Mouse (Mus musculus): Measurements from ENCODE around the gene 4930539E08Rik.
A peak's percentile ranks its signal among the peaks of the same experiment; 100 is the strongest.

4930539E08Rik gene

DNA sequence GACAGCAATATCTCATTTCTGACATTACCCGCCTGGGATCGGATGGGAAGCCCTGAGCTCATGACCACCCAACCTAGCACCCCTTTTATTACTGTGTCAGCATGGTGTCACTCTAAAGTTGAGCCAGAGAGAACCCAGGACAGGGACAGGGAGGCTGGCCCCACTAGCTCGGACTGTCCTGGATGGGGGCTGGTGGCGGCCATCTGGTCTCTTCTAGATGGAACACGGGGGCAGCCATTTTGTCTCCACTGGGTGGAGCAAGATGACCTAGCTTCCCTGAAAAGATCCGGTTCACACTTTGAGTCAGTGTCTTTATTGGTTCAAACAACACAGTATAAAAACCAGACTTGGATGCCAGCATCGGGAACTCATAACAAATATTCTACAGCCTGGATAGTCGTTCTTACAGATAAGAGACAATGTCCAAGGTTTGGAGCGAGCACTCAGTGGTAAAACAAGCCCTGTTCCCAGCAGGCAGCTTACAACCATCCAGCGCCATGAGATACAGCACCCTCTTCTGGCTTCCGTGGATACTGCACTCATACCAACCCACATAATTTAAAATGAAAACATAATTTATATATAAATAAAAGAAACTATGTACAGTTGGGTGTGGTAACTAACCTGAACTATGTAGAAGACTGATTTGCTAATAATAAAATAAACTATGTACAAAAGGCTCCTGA is 18.9 kb downstream of the 4930539E08Rik start:
- DNase-seq (ENCODE audit: low spot score in 2 of 2), result no peak

DNA sequence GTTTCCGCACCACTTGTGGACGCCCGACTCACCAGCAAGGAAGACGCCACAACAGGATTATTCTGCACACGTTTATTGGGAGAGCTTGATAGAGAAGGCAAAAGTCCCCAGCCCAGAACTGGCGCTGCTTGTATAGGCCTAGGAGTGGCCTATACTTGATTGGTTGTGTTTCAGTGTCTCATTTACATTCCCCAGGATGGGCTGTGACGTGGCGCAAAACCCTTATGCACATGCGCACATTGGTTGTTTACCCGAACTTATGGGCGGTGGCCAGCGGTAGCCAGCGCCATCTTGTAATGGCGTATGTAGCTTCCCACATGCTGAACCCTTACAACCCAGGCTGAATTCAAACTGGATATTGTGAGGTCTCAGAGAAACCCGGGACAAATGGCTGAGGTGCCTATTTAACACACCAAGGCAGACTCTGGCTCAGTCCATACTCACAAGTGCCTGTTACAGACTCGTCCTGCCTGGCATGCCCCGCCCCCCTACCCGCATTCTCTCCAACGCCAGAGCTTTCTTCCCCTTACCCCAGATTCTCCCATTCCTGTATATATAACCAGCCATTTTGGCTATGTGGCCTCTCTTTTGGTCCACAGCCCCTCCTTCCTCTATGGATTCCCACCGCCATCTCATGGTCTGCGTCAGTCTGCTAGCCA is 19.8 kb downstream of the 4930539E08Rik start:
- DNase-seq (ENCODE audit: low spot score in 2 of 2), result no peak

DNA sequence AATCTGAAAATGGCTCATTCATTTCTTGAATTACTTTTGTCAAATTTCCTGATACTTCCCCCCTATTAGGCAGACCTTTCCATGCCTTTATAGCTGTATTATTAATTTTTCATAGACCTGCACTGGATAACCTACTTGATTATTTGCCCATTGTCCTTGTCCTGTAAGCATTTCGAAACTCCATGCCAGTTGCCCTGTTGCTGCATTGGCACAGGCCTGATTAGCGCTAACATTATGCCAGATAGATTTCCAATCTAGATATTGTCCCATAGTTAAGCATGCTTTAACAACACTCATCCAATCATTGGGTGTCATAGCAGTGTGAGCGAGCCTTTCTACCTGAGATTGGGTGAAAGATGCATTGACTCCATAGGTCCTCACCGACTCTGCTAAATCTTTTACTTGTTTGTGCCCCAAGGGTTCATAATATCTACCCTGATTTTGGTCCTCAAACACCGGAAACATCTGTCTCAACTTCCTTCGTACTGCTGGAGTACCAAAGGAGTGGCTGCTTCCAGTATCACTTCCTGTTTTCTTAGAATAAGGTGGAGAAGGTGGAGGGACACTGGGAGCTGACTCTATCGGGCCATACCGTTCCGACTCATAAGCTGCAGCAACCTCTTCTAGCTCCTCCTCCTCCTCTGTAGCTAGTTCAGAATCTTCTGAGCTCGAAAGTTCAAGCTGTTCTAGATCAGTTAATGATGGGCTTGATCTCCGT is 20.9 kb downstream of the 4930539E08Rik start:
- DNase-seq (ENCODE audit: low spot score in 2 of 2), result no peak

DNA sequence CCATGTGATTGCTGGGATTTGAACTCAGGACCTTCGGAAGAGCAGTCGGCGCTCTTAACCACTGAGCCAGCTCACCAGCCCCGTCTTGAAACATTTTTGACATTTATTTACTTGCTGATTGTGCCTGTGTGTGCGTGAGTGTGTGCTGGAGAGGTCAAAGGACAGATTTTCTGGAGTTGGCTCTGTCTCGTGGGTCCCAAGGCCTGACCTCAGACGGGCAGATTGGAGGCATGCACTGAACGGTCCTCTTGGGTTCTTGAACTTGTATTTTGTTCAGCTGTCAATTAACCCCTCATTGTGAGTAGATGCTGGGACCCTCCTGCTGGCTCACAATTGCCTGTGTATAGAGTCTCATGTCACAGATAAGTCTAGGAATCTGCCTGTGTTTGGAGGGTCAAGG is 28.9 kb downstream of the 4930539E08Rik start:
- no peak for DNase-seq (ENCODE audit: low spot score in 2 of 2)

- DNase-seq (ENCODE audit: low spot score in 2 of 2), result no peak
Measured at GRCm38 (mm10) chr17:28885231-28885630, 29.9 kb downstream of the 4930539E08Rik start.

GRCm38 (mm10) chr17:28883941-28884516 is 31.1 kb downstream of the 4930539E08Rik start:
- DNase-seq (ENCODE audit: low spot score in 2 of 2), result no peak

DNA sequence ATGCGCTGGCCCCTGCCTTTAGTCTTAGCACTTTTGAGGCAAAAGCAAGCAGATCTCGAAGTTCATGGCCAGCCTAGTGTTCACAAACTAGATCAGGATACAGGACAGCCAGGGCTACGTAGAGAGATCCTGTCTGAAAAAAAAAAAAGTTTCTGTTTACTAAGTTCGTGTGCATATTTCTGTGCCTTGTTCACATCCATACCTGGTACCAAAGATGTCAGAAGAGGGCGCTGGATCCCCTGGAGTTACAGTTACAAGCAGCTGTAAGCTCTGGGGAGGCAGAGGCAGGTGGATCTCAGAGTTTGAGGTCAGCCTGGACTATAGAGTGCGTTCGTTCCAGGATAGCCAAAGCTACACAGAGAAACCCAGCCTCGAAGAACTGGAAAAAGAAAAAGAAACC is 32.3 kb downstream of the 4930539E08Rik start:
- DNase-seq (ENCODE audit: low spot score in 2 of 2), result no peak

GRCm38 (mm10) chr17:28882316-28882715 is 32.8 kb downstream of the 4930539E08Rik start:
- peak; percentile 42 to 67 for DNase-seq (ENCODE audit: low spot score in 2 of 2)

GRCm38 (mm10) chr17:28879931-28880391 is 35.2 kb downstream of the 4930539E08Rik start:
- DNase-seq (ENCODE audit: low spot score in 2 of 2), result peak; percentile 49 to 68

GRCm38 (mm10) chr17:28876821-28877220 is 38.3 kb downstream of the 4930539E08Rik start:
- DNase-seq (ENCODE audit: low spot score in 2 of 2), result no peak

DNA sequence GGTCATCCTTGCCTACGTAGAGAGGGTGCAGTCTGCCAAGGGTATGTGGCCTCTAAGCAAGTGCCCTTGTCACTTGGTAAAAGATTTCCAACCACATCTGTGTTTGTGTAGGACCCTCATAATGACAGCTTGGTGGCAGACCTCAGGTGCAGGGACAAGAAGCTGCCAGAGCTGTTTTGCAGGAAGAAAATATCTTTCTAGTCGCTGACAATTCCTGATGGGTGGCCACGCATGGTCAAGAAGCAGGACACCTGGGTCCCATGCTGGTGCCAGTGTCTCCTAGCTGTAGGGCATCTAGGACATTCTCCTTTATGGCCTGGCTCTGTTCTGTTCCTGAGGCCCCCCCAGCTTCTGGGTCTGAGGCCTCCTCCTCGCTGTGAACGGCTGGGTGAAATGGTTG is 38.8 kb downstream of the 4930539E08Rik start:
- no peak for DNase-seq (ENCODE audit: low spot score in 2 of 2)

DNA sequence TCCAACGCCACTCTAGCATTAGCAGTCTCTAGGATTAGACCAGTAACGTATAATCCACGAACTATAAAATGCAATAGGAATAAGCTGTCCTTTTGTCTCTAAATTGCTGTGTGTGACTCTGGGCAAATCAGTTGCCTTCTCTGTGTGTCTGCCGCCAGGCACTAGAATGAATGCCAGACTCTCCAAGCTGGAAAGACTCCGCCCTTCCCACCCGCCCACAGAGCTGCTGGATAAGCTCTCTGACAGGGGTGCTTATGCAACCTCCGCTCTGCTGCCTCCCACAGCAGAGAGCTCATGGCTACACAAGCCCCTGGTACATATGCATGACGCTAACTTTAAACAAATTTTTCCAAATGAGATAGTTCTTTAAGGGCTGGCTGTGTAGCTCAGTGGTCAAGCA is 39.8 kb downstream of the 4930539E08Rik start:
- DNase-seq (ENCODE audit: low spot score in 2 of 2), result no peak

- no peak for DNase-seq (ENCODE audit: low spot score in 2 of 2)
Measured at GRCm38 (mm10) chr17:28874825-28875224, 40.3 kb downstream of the 4930539E08Rik start.

GRCm38 (mm10) chr17:28874216-28874615 is 40.9 kb downstream of the 4930539E08Rik start:
- no peak for DNase-seq (ENCODE audit: low spot score in 2 of 2)

GRCm38 (mm10) chr17:28872322-28872721 is 42.8 kb downstream of the 4930539E08Rik start:
- no peak for DNase-seq (ENCODE audit: low spot score in 2 of 2)

- DNase-seq (ENCODE audit: low spot score in 2 of 2), result no peak
Measured at GRCm38 (mm10) chr17:28871831-28872230, 43.3 kb downstream of the 4930539E08Rik start.

DNA sequence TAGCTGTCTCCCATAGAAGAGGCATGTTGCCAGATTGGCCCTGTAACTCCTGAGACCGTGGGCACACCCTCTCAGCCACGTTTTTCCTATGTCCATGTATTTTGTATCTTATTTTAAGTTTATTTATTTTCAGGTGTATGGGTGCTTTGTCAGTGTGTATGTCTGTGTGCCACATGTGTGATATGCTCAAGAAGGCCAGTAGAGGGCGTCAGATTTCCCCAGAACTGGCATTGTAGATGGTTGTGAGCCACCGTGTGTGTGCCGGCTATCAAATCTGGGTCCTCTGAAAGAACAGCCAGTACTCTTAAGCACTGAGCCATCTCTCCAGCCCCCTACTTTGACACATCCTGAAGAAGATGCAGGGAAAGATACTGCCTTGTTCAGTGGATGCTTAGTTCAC is 44.7 kb downstream of the 4930539E08Rik start:
- DNase-seq (ENCODE audit: low spot score in 2 of 2), result no peak

DNA sequence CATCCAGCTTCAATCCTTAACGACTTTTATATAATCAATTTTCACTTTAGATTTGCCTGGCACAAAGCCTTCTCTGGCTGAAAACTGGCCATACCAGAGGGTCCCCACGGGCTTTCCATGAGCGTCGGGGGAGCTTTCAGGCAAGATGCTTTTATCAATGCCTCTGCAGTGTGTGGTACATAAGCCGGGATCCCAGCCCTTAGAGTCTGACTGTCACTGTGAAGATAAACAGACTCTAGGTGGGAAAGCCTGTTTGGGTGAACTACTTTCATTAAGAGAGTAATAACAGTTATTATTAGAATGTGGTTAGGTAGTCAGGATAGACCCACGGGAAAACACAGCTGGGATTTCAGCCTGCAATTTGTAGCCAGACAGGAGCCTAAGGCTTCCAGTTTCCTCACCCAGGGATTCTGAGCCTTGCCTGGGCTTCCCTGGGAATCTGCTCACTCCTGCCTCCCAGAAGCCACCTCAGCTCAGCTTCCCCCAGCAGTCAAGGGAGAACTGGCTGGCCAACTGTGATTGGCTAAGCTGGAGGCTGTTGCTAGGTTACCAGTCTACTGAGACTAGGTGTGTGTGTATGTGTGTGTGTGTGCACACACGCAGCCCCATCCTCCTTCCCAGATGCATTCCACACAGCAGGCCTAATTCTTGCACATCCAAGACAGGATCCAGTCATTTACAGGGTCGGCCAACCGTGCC is 45.6 kb downstream of the 4930539E08Rik start:
- no peak for DNase-seq (ENCODE audit: low spot score in 2 of 2)

DNA sequence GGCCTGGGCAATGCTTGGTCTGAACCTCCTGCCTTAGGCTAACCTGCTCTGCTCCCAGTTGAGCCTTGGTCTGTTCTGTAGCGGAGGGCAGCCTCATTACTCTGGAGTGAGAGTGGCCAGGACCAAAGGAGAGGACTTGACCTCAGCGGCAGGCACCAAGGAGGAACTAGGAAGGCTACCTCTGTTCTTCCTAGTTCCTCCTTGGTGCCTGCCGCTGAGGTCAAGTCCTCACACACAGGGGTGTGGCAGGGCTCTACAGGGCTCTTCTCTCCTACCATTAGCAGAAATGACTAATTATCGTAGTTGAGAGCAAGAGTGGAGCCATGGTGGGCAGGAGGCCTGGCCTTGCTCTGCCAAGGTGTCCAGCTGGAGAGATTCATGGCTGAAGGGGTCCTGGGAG is 47.7 kb downstream of the 4930539E08Rik start:
- no peak for DNase-seq (ENCODE audit: low spot score in 2 of 2)

- no peak for DNase-seq (ENCODE audit: low spot score in 2 of 2)
Measured at GRCm38 (mm10) chr17:28866921-28867320, 48.2 kb downstream of the 4930539E08Rik start.

GRCm38 (mm10) chr17:28864464-28864863 is 50.7 kb downstream of the 4930539E08Rik start:
- DNase-seq (ENCODE audit: low spot score in 2 of 2), result no peak

DNA sequence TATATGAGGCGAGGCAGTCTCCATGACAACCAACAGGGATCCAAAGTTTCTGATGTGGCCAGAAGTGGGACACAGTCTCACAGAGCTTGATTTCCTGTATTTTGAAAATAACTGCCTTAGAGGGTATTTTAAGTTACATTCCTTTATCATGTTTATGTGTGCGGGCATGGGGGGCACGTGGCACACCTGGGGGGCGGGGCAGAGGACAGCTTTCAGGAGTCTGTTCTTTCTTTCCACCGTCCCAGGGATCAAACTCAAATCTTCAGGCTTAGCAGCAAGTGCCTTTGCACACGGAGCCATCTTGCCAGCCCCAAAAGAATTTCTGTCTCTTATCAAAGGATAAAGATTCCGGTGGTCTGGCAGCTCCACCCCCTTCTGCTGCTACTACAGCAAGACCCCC is 51.2 kb downstream of the 4930539E08Rik start:
- no peak for DNase-seq (ENCODE audit: low spot score in 2 of 2)

All from spleen, postnatal 14 days (tissue).